8 mouse cellular contexts compared by ENCODE assay signal in genomic region chr2:128943538-128944528, GRCm38 (mm10). TPM values are rescaled to one million over a fixed set of nuclear protein-coding genes. Genes with fewer than 3 reads are reported as not detected.
A peak's percentile ranks its signal among the peaks of the same experiment; 100 is the strongest.
DNase-seq lines count a peak whose midpoint lies in the region; ATAC-seq lines count a peak whose summit lies in the region.

Gene Zc3h8 (minus strand): TSS chr2:128944077.

- 1% methylated on average over 65 of the region's 65 CpGs for WGBS in hindbrain, embryonic 13.5 days

- no peaks in the 10 kb centered on the region for H3K9me3 ChIP-seq in hindbrain, embryonic 13.5 days

- peak within 1 kb of the TSS; percentile 78 for H3K4me3 ChIP-seq in hindbrain, embryonic 13.5 days

- H3K36me3 ChIP-seq in hindbrain, embryonic 13.5 days, result peaks cover 6% of the 10 kb centered on the region; the same call in 1 of the 2 replicates

- H3K27ac ChIP-seq in hindbrain, embryonic 13.5 days, result peak within 1 kb of the TSS; percentile 91

- H3K4me1 ChIP-seq in hindbrain, embryonic 13.5 days (replicated peaks), result peaks cover 7% of the 10 kb centered on the region

- peak; percentile 94 for ATAC-seq in hindbrain, embryonic 13.5 days (ENCODE audit: low FRiP score)

- peak within 1 kb of the TSS; percentile 86 for H3K9ac ChIP-seq in hindbrain, embryonic 13.5 days

- peak; percentile 99 for DNase-seq in NIH3T3 (ENCODE audit: low read depth)
- DNase-seq in cerebellum, postnatal 10 days, result peak; percentile 98 to 99
- DNase-seq in frontal cortex, postnatal 14 days (ENCODE audit: low spot score in 2 of 2), result peak; percentile 90 to 93
- DNase-seq in layer of hippocampus, postnatal 25 days (ENCODE audit: extremely low spot score in 1 of 2, low spot score in 1 of 2), result peak; percentile 94 to 95
- DNase-seq in lung, postnatal 25 days (ENCODE audit: low spot score), result peak; percentile 96
- peak; percentile 99 for DNase-seq in retina, embryonic 14.5 days (ENCODE audit: low spot score)
- DNase-seq in thymus, postnatal 4 days, result peak; percentile 99

- H3K4me2 ChIP-seq in hindbrain, embryonic 13.5 days, result peak within 1 kb of the TSS; percentile 79

- peaks cover 11% of the 10 kb centered on the region; the same call in 1 of the 2 replicates for H3K27me3 ChIP-seq in hindbrain, embryonic 13.5 days

RNA-seq across cellular contexts. Expression of gene Zc3h8, which starts in this region (rescaled TPM):
- 11.2 and 11.9 TPM in 2 replicates for polyA plus RNA-seq in hindbrain, embryonic 13.5 days (2015; fragmentation: Nextera tagmentation; extraction: Ambion mirVana)
- 1 to 10 TPM; 4.6 to 4.7 TPM for total RNA-seq in layer of hippocampus, postnatal 25 days (2021)

Comparison
In these comparisons a context has a peak if more than half of its experiments do, and no peak if none do; other contexts are left out.
1. Peak in every context shown above with its lines: DNase-seq, ATAC-seq, H3K4me3 ChIP-seq and H3K27ac ChIP-seq.